Mouse (Mus musculus) liver, embryonic 11.5 days (tissue): ENCODE data around the gene Pofut1. TPM values are rescaled to one million over a fixed set of nuclear protein-coding genes. Genes with fewer than 3 reads are reported as not detected.
"Not testable (repeated sequence)": the region's sequence is repeated elsewhere in the genome, so short reads cannot be mapped to it uniquely, and the experiment has no call there.

ENCODE experiments used
- ATAC-seq: fragments of 200-750 bp; cut with Nextera tagmentation; replicated peaks from 2 replicates; pipeline ENCODE4 v1.8.0; 2017; ENCODE audit warnings: moderate number of reproducible peaks, mild to moderate bottlenecking, moderate TSS enrichment, moderate library complexity; ENCODE audit not compliant: low FRiP score
- DNase-seq: peaks from one replicate; pipeline ENCODE4 v3.0.0-alpha.2; 2017; ENCODE audit warnings: low spot score
- H3K27ac ChIP-seq: fragments of 300-500 bp; sonication (generic); 2 replicates; pipeline ENCODE4 v1.5.1; 2014; ENCODE audit warnings: mild to moderate bottlenecking, low read depth, low read length, control low read depth
- H3K27me3 ChIP-seq: fragments of 300-500 bp; sonication (generic); replicated peaks from 2 replicates; pipeline ENCODE4 v1.6.1; 2014; ENCODE audit warnings: low read length, mixed read lengths; ENCODE audit not compliant: control insufficient read depth, insufficient read depth
- H3K36me3 ChIP-seq: fragments of 300-500 bp; sonication (generic); 2 replicates; pipeline ENCODE4 v1.6.1; 2014; ENCODE audit warnings: mild to moderate bottlenecking, low read length, moderate library complexity, mixed read lengths; ENCODE audit not compliant: control insufficient read depth, insufficient read depth
- H3K4me1 ChIP-seq: fragments of 300-500 bp; sonication (generic); replicated peaks from 2 replicates; pipeline ENCODE4 v1.6.1; 2014; ENCODE audit warnings: low read length, mixed read lengths; ENCODE audit not compliant: control insufficient read depth, insufficient read depth
- H3K4me2 ChIP-seq: fragments of 300-500 bp; sonication (generic); 2 replicates; pipeline ENCODE4 v1.6.1; 2014; ENCODE audit warnings: mild to moderate bottlenecking, control low read depth, moderate library complexity
- H3K4me3 ChIP-seq: fragments of 300-500 bp; sonication (generic); 2 replicates; pipeline ENCODE4 v1.5.1; 2014; ENCODE audit warnings: low read depth, low read length, control low read depth
- H3K9ac ChIP-seq: fragments of 300-500 bp; sonication (generic); 2 replicates; pipeline ENCODE4 v1.6.1; 2014; ENCODE audit warnings: low read depth, low read length, control low read depth
- H3K9me3 ChIP-seq: fragments of 300-500 bp; sonication (generic); 2 replicates; pipeline ENCODE4 v1.6.1; 2016; ENCODE audit warnings: low read length, inconsistent platforms, mixed read lengths; ENCODE audit not compliant: control insufficient read depth
- WGBS: fragments of 180-500 bp; shearing (Covaris S2); extraction: QIAGEN DNeasy Blood & Tissue Kit; methylation state at CpG from one replicate; pipeline ENCODE4 v1.1.7; 2014; 5-methylcytosine and 5-hydroxymethylcytosine counted together
- polyA plus RNA-seq: library from polyadenylated mRNA; unstranded; fragments of >200 nt; fragmentation: Nextera tagmentation; extraction: Ambion mirVana; gene quantifications from 2 replicates; pipeline ENCODE4 v1.2.1, GENCODE M21; 2014

The Pofut1 gene
- polyA plus RNA-seq, 1 experiment from 2014 or later, result 8.0 TPM

- Histone ChIP-seq H3K4me3 (peak overlapping the region; percentile 90), H3K4me2 (peak overlapping the region; percentile 90), H3K36me3 (peaks cover 12% of the 10 kb centered on the region), H3K9me3 (no peaks in the 10 kb centered on the region), H3K4me1 (peaks cover 33% of the 10 kb centered on the region), H3K27ac (no peak overlapping the region), H3K9ac (peak overlapping the region; percentile 97), H3K27me3 (no peaks in the 10 kb centered on the region)
- ATAC-seq, result no peak
- no peak for DNase-seq
- 61% methylated on average over 6 of the region's 6 CpGs for WGBS
Observed at GRCm38 (mm10) chr2:153242156-153242555, 823 bp downstream of the Pofut1 start.

DNA sequence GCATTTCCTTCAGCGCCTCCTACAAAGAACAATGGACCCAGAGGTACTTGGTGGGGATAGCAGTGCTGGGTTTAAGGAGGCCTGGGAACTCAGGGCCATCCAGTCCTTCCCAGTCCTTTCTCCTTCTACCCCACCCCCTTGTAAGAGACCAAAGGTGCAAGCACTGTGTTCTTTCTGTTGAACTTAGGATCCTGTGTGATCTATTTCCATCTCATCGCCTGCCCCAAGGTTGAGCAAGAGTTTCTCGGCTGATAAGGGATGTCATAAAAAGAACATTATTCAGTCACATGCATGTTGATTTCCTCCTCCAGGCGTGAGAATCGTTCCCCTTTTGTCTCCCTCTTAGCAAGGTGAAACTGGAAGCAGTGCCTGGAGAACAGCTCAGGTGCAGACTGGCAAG lies 8.4 kb downstream of the Pofut1 start:
- no peak overlapping the region for H3K27ac ChIP-seq
- ATAC-seq (no peak), DNase-seq (no peak)
- H3K27me3 ChIP-seq, result no peaks in the 10 kb centered on the region
- no peak overlapping the region for H3K9ac ChIP-seq
- 81% methylated on average over 5 of the region's 5 CpGs for WGBS
- H3K9me3 ChIP-seq, result no peaks in the 10 kb centered on the region
- no peaks in the 10 kb centered on the region for H3K4me1 ChIP-seq
- no peak overlapping the region for H3K4me2 ChIP-seq
- H3K36me3 ChIP-seq, result peaks cover 25% of the 10 kb centered on the region; the same call in 1 of the 2 replicates
- no peak overlapping the region for H3K4me3 ChIP-seq

DNA sequence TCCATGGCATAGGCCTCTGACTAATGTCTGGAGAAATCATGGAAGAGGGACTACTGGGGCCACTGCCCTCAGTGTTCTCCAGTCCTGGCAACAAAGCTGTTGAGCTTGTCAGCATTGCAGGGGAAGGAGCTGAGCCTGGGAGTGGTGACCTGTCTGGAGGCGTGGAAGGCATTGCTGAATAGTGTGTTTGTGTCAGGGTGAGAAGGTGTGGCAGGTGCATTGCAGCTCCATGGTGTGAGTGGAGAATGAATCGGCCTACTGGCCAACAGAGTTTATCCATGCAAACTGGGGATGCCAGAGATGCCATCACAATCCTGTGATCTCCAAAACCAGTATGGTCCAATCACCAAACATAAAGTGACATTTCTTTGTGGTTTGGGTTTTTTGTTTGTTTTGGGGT lies 15.3 kb downstream of the Pofut1 start:
- H3K4me2 ChIP-seq, result no peak overlapping the region
- ATAC-seq, result no peak
- H3K9me3 ChIP-seq, result no peaks in the 10 kb centered on the region
- DNase-seq, result no peak
- WGBS, result 88% methylated on average over 2 of the region's 2 CpGs
- peaks cover 25% of the 10 kb centered on the region for H3K4me1 ChIP-seq
- no peak overlapping the region for H3K4me3 ChIP-seq
- H3K9ac ChIP-seq, result no peak overlapping the region
- H3K27me3 ChIP-seq, result no peaks in the 10 kb centered on the region
- no peak overlapping the region for H3K27ac ChIP-seq
- peaks cover 12% of the 10 kb centered on the region for H3K36me3 ChIP-seq

DNA sequence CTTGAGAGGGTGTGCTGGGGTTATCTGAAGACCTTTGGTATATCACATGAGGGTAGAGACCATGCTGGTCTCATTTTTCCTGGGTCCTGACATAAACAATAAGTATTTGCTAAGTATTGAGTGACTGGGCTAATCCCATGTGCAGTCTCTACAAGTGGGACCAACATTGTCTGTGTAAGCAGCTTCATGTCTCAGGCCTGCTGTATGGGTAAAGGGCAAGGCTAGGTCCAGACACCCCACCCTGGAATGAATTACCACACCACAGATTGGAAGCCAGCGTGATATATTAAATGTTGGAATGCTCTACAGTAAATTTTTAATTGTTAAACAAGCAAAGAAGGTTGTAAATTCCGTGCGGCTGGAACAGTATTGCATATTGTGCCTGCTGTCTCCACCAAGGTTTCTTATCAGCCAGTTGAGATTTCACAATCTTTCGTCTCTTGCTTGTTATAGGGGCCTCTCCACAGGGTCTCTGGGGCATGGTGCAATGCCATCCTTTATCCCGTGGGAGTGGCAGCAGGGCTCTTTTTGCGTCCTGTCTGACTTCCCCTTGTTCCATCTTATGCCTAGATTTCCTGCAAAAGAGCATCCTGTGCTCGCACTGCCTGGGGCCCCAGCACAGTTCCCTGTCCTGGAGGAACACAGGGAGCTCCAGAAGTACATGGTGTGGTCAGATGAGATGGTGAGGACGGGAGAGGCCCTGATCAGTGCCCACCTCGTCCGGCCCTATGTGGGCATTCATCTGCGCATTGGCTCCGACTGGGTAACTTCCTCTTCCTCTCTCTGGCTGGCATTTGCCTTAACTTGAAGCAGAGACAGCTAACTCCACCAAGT lies 17.9 kb downstream of the Pofut1 start:
- Histone ChIP-seq H3K9me3 (no peaks in the 10 kb centered on the region), H3K27ac (peak overlapping the region; percentile 88), H3K4me3 (no peak overlapping the region), H3K27me3 (no peaks in the 10 kb centered on the region), H3K9ac (peak overlapping the region; percentile 30; the same call in 1 of the 2 replicates), H3K4me2 (peak overlapping the region; percentile 53), H3K4me1 (peaks cover 25% of the 10 kb centered on the region), H3K36me3 (peaks cover 19% of the 10 kb centered on the region)
- WGBS, result 49% methylated on average over 12 of the region's 12 CpGs
- ATAC-seq, result no peak
- no peak for DNase-seq

DNA sequence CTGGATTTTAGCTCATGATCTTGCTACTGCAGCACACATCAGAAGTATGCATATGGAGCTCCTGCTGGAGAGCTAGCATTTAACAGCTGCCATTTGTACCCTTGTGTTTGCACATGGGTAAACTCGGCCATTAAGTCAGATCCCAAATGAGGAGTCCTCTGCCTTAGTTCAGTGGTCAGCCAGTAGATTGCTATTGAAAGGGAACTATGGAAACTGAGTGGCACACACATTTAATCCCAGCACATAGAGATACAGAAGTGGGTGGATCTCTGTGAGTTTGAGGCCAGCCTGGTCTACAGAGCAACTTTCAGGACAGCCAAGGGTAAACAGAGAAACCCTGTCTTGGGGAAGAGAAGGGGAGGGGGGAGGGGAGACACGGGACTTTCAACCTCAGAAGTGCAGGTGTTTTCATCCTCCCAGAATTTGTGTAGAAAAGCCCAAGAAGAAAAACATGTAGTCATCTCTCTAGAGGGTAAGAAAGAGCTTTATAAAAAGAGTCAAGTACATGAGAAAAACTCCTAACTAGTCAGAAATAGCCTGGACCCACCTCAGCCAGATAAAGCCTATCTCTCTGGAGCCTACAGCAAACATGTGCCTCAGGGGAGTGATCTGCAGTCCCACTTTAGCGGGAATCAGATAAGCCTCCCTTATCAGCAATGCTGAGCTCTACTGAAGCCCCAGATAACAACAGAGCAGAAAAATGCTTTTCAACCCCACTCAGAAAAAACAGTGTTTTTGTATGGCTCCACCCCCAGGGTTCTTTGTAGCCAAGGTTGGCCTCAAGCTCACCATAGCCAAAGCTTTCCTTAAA lies 18.7 kb downstream of the Pofut1 start:
- peak overlapping the region; percentile 30; the same call in 1 of the 2 replicates for H3K9ac ChIP-seq
- H3K4me1 ChIP-seq, result peaks cover 25% of the 10 kb centered on the region
- H3K36me3 ChIP-seq, result peaks cover 19% of the 10 kb centered on the region
- no peak overlapping the region for H3K4me3 ChIP-seq
- no peak for DNase-seq
- no peaks in the 10 kb centered on the region for H3K9me3 ChIP-seq
- peak overlapping the region; percentile 88 for H3K27ac ChIP-seq
- peak; percentile 90 for ATAC-seq
- H3K27me3 ChIP-seq, result no peaks in the 10 kb centered on the region
- WGBS, result 26% methylated on average over 3 of the region's 3 CpGs
- H3K4me2 ChIP-seq, result peak overlapping the region; percentile 53

DNA sequence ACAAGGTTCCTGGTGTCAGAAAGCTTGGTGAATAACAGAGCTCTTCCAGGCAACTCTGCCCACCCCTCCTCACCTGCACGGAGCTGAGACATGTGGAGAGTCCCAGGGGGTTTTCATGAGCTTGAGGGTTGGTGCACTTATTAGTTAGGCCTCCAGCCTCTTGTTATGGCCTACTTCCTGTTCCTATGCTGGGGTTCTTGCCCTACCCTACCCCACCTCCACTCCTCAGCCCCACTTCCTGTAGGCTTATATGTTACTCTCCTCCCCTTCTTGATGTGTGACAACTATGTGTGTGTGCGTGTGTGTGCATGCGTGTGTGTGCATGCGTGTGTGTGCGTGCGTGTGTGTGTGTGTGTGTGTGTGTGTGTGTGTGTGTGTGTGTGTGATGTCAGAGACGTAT lies 21.7 kb downstream of the Pofut1 start:
- ATAC-seq, result no peak
- no peak overlapping the region for H3K27ac ChIP-seq
- no peak overlapping the region for H3K9ac ChIP-seq
- H3K4me1 ChIP-seq, result peaks cover 24% of the 10 kb centered on the region
- WGBS, result 85% methylated on average over 7 of the region's 7 CpGs
- no peak overlapping the region for H3K4me3 ChIP-seq
- H3K4me2 ChIP-seq, result no peak overlapping the region
- H3K27me3 ChIP-seq, result no peaks in the 10 kb centered on the region
- no peaks in the 10 kb centered on the region for H3K9me3 ChIP-seq
- H3K36me3 ChIP-seq, result peaks cover 37% of the 10 kb centered on the region
- DNase-seq, result no peak

DNA sequence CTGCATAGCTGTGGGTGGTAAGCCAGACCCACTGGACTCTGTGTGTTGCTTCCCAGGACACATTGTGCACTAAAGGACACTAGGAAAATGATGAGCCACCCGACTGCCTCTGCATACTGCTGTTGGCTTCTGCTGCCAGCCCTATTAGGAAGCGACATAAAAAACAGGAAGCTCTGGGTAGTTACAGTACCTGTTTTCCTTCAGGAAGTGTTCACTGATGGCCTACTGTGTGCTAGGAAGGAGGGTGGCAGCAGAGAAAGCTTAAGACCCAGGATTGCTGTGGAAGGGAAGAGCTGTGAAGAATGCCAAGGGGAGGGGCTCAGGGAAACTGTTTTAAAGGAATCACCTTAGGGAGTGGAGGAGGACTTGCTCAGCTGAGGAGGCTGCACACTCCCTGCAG lies 26.0 kb downstream of the Pofut1 start:
- no peak overlapping the region for H3K9ac ChIP-seq
- H3K4me1 ChIP-seq, result peaks cover 5% of the 10 kb centered on the region
- peaks cover 24% of the 10 kb centered on the region for H3K36me3 ChIP-seq
- no peak for ATAC-seq
- WGBS, result 78% methylated on average over 2 of the region's 2 CpGs
- H3K27ac ChIP-seq, result no peak overlapping the region
- H3K4me3 ChIP-seq, result no peak overlapping the region
- H3K9me3 ChIP-seq, result no peaks in the 10 kb centered on the region
- no peak overlapping the region for H3K4me2 ChIP-seq
- H3K27me3 ChIP-seq, result no peaks in the 10 kb centered on the region
- DNase-seq, result no peak

GRCm38 (mm10) chr2:153270231-153270915 lies 29.0 kb downstream of the Pofut1 start:
- H3K27ac ChIP-seq, result not testable (repeated sequence)
- WGBS, result 44% methylated on average over 8 of the region's 8 CpGs
- peaks cover 18% of the 10 kb centered on the region for H3K4me1 ChIP-seq

More at GRCm38 (mm10) chr2:153270231-153270915, 29.0 kb downstream of the Pofut1 start:
- H3K4me2 ChIP-seq, H3K9ac ChIP-seq, H3K9me3 ChIP-seq, H3K4me3 ChIP-seq, H3K27me3 ChIP-seq, DNase-seq: not testable (repeated sequence)
- peak; percentile 54; the same call in 1 of the 2 replicates for ATAC-seq
- H3K36me3 ChIP-seq, result peaks cover 18% of the 10 kb centered on the region
